Mouse (Mus musculus) 3T3-L1 (cell line): ENCODE results near the gene Rem1.
A peak's percentile ranks its signal among the peaks of the same experiment; 100 is the strongest.

Experiments used
- DNase-seq: peaks from one replicate; pipeline ENCODE4 v3.0.0-alpha.2; 2015; ENCODE audit warnings: low read depth, low spot score

Rem1 gene

DNA sequence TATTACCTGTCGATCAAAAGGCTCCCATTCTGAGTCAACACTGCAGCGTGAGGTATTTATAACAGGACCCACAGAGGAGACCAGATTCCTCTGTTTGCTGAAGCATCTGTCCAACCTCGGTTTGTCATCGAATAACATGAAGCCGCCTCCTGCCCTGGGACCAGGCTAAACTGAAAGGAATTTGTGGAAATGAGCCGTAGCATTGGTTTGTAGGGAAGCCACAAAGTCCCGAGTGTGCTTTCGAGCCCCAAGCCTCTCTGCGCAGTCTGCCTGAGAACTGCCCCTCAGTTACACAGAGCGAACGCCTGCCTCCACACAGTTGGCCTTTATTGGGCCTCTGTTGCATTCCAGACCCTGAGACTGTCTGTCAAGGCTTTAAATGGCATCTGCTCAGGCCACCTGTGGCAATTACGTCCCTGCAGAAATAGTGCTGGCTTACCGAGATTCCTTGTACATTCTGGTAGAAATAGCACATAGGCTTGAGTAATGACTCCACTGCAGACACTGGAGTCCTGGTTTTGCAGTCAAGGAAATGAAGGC is 48.6 kb downstream of the Rem1 start:
- DNase-seq: peak; percentile 48

- peak; percentile 89 for DNase-seq
Observed at GRCm38 (mm10) chr2:152678302-152678701, 51.6 kb downstream of the Rem1 start.

- DNase-seq: no peak
Observed at GRCm38 (mm10) chr2:152678925-152679324, 52.2 kb downstream of the Rem1 start.

- DNase-seq: no peak
Observed at GRCm38 (mm10) chr2:152679701-152680355, 53.1 kb downstream of the Rem1 start.

DNA sequence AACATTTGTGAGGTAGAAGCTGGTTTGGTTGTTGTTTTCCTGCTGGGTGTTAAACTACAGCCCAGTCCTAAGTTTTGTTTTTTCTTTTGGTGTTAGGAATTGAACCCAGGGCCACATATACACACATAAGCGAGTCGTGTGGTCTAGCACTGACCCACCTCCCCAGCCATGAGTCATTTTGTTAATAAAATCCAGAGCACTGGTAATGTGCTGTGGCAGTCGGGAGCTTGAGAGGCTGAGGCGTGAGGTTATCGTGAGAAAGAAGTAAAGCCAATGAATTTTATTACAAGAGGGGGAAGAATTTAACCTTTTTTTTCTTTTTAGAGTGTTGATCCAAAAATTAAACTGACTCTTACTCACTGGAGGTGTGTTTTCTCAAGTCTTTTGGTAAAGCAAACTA is 56.3 kb downstream of the Rem1 start:
- DNase-seq: peak; percentile 61
